Mouse (Mus musculus) neural tube, embryonic 14.5 days (tissue): ENCODE measurements at regions not wholly inside any gene's neighbourhood (a gene's known extent, or its start where the extent isn't known, plus 50 kb on each side); places are given as distances from the start of the nearest gene placed in this dataset.
A peak's percentile ranks its signal among the peaks of the same experiment; 100 is the strongest.
"Not testable (repeated sequence)": the region's sequence is repeated elsewhere in the genome, so short reads cannot be mapped to it uniquely, and the experiment has no call there.

ENCODE experiments used
- ATAC-seq: fragments of 200-750 bp; cut with Nextera tagmentation; 2 replicates; pipeline ENCODE4 v1.8.0; 2017; ENCODE audit warnings: low read depth, mild to moderate bottlenecking, moderate TSS enrichment, moderate library complexity
- H3K27ac ChIP-seq: fragments of 300-500 bp; sonication (generic); 2 replicates; pipeline ENCODE4 v1.5.1; 2014; ENCODE audit warnings: low read depth, mild to moderate bottlenecking, control low read depth, low read length, moderate library complexity, mixed read lengths
- H3K27me3 ChIP-seq: fragments of 300-500 bp; sonication (generic); 2 replicates; pipeline ENCODE4 v1.6.1; 2014; ENCODE audit warnings: low read length; ENCODE audit not compliant: control insufficient read depth, insufficient read depth
- H3K36me3 ChIP-seq: fragments of 300-500 bp; sonication (generic); 2 replicates; pipeline ENCODE4 v1.6.1; 2014; ENCODE audit warnings: low read length, mixed read lengths; ENCODE audit not compliant: control insufficient read depth, insufficient read depth
- H3K4me1 ChIP-seq: fragments of 300-500 bp; sonication (generic); 2 replicates; pipeline ENCODE4 v1.6.1; 2014; ENCODE audit warnings: low read length; ENCODE audit not compliant: control insufficient read depth, insufficient read depth
- H3K4me2 ChIP-seq: fragments of 300-500 bp; sonication (generic); 2 replicates; pipeline ENCODE4 v1.6.1; 2014; ENCODE audit warnings: mild to moderate bottlenecking, low read depth, low read length, control low read depth
- H3K4me3 ChIP-seq: fragments of 300-500 bp; sonication (generic); 2 replicates; pipeline ENCODE4 v1.5.1; 2014; ENCODE audit warnings: low read depth, low read length, control low read depth, mixed read lengths
- H3K9ac ChIP-seq: fragments of 300-500 bp; sonication (generic); replicated peaks from 2 replicates; pipeline ENCODE4 v1.6.1; 2014; ENCODE audit warnings: low read depth, mild to moderate bottlenecking, control low read depth, low read length, mixed read lengths
- H3K9me3 ChIP-seq: fragments of 300-500 bp; sonication (generic); 2 replicates; pipeline ENCODE4 v1.6.1; 2016; ENCODE audit warnings: low read length; ENCODE audit not compliant: control insufficient read depth
- WGBS: fragments of 180-500 bp; shearing (Covaris S2); extraction: QIAGEN DNeasy Blood & Tissue Kit; methylation state at CpG from one replicate; pipeline ENCODE4 v1.1.7; 2014; 5-methylcytosine and 5-hydroxymethylcytosine counted together

DNA sequence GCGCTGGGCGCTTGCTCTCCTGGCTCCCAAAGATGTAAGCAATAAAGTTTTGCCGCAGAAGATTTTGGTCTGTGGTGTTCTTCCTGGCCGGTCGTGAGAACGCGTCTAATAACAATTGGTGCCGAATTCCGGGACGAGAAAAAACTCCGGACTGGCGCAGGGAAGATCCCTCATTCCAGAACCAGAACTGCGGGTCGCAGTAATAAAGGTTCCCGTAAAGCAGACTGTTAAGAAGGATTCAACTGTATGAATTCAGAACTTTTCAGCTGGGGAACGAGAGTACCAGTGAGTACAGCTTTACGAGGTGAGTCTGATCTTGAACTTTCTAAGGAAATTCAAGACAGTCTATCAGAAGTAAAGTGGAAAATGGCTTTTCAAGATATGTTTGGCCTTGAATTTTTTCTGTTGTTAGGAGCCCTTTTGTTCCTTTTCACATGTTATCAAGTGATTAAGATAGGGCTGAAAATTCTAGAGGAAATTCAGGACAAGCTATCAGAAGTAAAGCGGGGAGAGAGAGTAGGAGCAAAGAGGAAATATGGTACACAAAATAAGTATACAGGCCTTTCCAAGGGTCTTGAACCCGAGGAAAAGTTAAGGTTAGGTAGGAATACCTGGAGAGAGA, 76.4 kb downstream of the Dusp6 start:
- not testable (repeated sequence) for H3K36me3 ChIP-seq, H3K4me2 ChIP-seq, H3K27ac ChIP-seq, H3K9me3 ChIP-seq, H3K4me1 ChIP-seq, ATAC-seq, H3K9ac ChIP-seq, H3K27me3 ChIP-seq, H3K4me3 ChIP-seq
- WGBS, result 97% methylated on average over 8 of the region's 19 CpGs

GRCm38 (mm10) chr10:99340057-99340456, 77.0 kb downstream of the Dusp6 start:
- not testable (repeated sequence) for H3K9ac ChIP-seq, H3K27ac ChIP-seq, H3K4me3 ChIP-seq, H3K27me3 ChIP-seq, H3K4me1 ChIP-seq, ATAC-seq, H3K36me3 ChIP-seq, H3K9me3 ChIP-seq, H3K4me2 ChIP-seq
- no CpG with 5 or more reads among the region's 25 CpGs for WGBS

DNA sequence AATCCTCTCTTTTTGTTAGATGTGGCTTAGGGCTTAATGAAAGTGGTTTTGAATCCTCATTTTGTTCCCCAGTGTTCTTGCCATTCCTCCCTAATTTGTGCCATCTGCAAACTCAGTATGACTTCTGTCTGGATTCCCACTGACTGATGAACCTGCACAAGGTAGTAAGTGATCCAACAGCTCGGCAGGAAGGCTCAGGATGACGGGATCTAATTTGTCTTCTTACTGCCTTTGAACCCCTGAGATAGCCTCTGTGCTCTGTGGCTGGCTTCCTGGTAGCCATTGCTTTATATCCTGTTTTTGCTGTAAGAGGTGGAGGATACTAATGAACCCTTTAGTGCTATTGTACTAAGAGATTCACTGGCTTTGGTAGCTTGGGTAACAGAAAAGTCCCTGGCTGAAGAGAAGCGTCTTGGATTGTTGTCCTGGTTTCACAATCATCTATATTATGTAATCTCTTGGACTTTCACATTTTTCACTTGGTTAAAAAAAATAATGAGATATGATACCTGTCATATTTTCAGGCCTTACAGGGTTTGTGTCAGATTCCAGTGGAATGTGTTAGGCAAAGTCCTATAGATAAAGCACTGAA, 86.2 kb downstream of the Dusp6 start:
- H3K27ac ChIP-seq, result no peak overlapping the region
- H3K4me2 ChIP-seq, result no peak overlapping the region
- H3K36me3 ChIP-seq, result no peaks in the 10 kb centered on the region
- H3K9ac ChIP-seq, result no peak overlapping the region
- H3K27me3 ChIP-seq, result no peaks in the 10 kb centered on the region
- no peaks in the 10 kb centered on the region for H3K4me1 ChIP-seq
- no peak overlapping the region for H3K4me3 ChIP-seq
- WGBS, result 65% methylated on average over 3 of the region's 3 CpGs
- no peaks in the 10 kb centered on the region for H3K9me3 ChIP-seq
- ATAC-seq, result no peak

- H3K36me3 ChIP-seq, result no peaks in the 10 kb centered on the region
- H3K27me3 ChIP-seq, result no peaks in the 10 kb centered on the region
- H3K27ac ChIP-seq, result no peak overlapping the region
- 9% methylated on average over 18 of the region's 18 CpGs for WGBS
- no peaks in the 10 kb centered on the region for H3K4me1 ChIP-seq
- no peaks in the 10 kb centered on the region for H3K9me3 ChIP-seq
- H3K9ac ChIP-seq, result no peak overlapping the region
- H3K4me3 ChIP-seq, result no peak overlapping the region; the same call in 1 of the 2 replicates
- ATAC-seq, result no peak
- H3K4me2 ChIP-seq, result peak overlapping the region; percentile 41
Observed at GRCm38 (mm10) chr10:99353541-99354292, 90.7 kb downstream of the Dusp6 start.

DNA sequence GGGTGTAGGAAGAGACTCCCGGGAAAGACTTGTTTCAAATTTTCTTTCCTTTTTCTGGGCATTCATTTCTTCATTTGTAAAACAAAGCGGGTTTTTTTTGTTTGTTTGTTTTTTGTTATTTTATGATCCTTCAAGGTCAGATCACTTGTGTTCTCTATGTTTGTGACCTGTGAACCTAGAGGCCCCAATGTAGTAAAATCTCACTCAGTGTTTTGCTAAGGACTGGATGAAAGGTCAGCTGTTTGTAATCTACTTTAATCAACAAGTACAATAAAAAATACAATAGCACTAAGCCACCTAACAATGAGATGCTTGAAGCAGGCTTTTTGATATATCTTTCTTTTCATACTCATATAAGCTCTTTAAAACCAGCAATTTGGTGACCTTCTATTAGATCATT, 91.3 kb downstream of the Dusp6 start:
- no peak overlapping the region for H3K27ac ChIP-seq
- WGBS, result 42% methylated on average over 2 of the region's 2 CpGs
- ATAC-seq, result no peak
- no peaks in the 10 kb centered on the region for H3K27me3 ChIP-seq
- no peaks in the 10 kb centered on the region for H3K4me1 ChIP-seq
- no peaks in the 10 kb centered on the region for H3K36me3 ChIP-seq
- no peak overlapping the region for H3K4me2 ChIP-seq
- H3K9me3 ChIP-seq, result no peaks in the 10 kb centered on the region
- no peak overlapping the region for H3K9ac ChIP-seq
- no peak overlapping the region for H3K4me3 ChIP-seq

DNA sequence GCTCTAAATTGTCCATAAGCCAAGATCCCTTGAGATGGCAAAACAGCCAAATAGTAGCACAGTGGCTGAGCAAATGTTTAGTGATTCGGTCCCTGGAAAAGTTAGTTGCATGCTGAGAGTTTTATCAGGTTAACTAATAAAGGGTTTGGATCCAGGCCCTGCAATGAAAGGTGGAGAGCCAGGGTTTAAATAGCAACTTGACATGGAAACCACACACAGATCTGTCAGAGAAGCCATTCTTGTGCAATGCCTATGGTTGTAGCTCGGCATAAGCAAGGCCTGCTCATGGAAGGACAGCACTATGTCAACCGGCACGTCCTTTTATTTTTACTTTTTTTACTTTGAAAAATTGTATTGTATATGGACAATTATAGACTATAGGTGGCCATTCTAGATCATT, 92.3 kb downstream of the Dusp6 start:
- Histone ChIP-seq H3K4me1 (no peaks in the 10 kb centered on the region), H3K36me3 (no peaks in the 10 kb centered on the region), H3K9ac (no peak overlapping the region), H3K9me3 (no peaks in the 10 kb centered on the region), H3K4me2 (no peak overlapping the region), H3K27me3 (no peaks in the 10 kb centered on the region), H3K4me3 (no peak overlapping the region), H3K27ac (no peak overlapping the region)
- ATAC-seq, result no peak
- WGBS, result 88% methylated on average over 4 of the region's 4 CpGs

- Histone ChIP-seq H3K27me3 (no peaks in the 10 kb centered on the region), H3K4me2 (no peak overlapping the region), H3K4me3 (no peak overlapping the region), H3K27ac (no peak overlapping the region), H3K9me3 (no peaks in the 10 kb centered on the region), H3K36me3 (no peaks in the 10 kb centered on the region), H3K9ac (no peak overlapping the region), H3K4me1 (no peaks in the 10 kb centered on the region)
- ATAC-seq, result no peak
- WGBS, result 83% methylated on average over 5 of the region's 5 CpGs
Observed at GRCm38 (mm10) chr10:99356221-99356620, 93.2 kb downstream of the Dusp6 start.

- H3K27me3 ChIP-seq, result no peaks in the 10 kb centered on the region
- no peak overlapping the region for H3K4me2 ChIP-seq
- no peaks in the 10 kb centered on the region for H3K9me3 ChIP-seq
- H3K27ac ChIP-seq, result no peak overlapping the region
- ATAC-seq, result no peak
- H3K9ac ChIP-seq, result no peak overlapping the region
- H3K4me1 ChIP-seq, result no peaks in the 10 kb centered on the region
- H3K36me3 ChIP-seq, result no peaks in the 10 kb centered on the region
- 83% methylated on average over 3 of the region's 3 CpGs for WGBS
- no peak overlapping the region for H3K4me3 ChIP-seq
Observed at GRCm38 (mm10) chr10:99356883-99357282, 93.9 kb downstream of the Dusp6 start.

- no peak overlapping the region for H3K9ac ChIP-seq
- no peaks in the 10 kb centered on the region for H3K36me3 ChIP-seq
- no peak overlapping the region for H3K4me3 ChIP-seq
- no peak for ATAC-seq
- no peak overlapping the region for H3K4me2 ChIP-seq
- no peaks in the 10 kb centered on the region for H3K9me3 ChIP-seq
- no peak overlapping the region for H3K27ac ChIP-seq
- 84% methylated on average over 4 of the region's 4 CpGs for WGBS
- H3K4me1 ChIP-seq, result no peaks in the 10 kb centered on the region
- no peaks in the 10 kb centered on the region for H3K27me3 ChIP-seq
Observed at GRCm38 (mm10) chr10:99357347-99357746, 94.3 kb downstream of the Dusp6 start.
